Mouse (Mus musculus) limb, embryonic 14.5 days (tissue): ENCODE measurements around the gene Hira. TPM values are rescaled to one million over a fixed set of nuclear protein-coding genes. Genes with fewer than 3 reads are reported as not detected.
"Not testable (repeated sequence)": the region's sequence is repeated elsewhere in the genome, so short reads cannot be mapped to it uniquely, and the experiment has no call there.

Experiments
- ATAC-seq: fragments of 200-750 bp; cut with Nextera tagmentation; 2 replicates; pipeline ENCODE4 v1.8.0; 2017; ENCODE audit warnings: low read depth, moderate number of reproducible peaks, moderate TSS enrichment; ENCODE audit not compliant: low FRiP score
- DNase-seq: peaks from one replicate; pipeline ENCODE4 v3.0.0-alpha.2; 2015; ENCODE audit warnings: low spot score
- H3K27ac ChIP-seq: fragments of 300-500 bp; sonication (generic); replicated peaks from 2 replicates; pipeline ENCODE4 v1.5.1; 2014; ENCODE audit warnings: low read depth, mild to moderate bottlenecking, low read length, moderate library complexity, mixed read lengths
- H3K27me3 ChIP-seq: fragments of 300-500 bp; sonication (generic); 2 replicates; pipeline ENCODE4 v1.6.1; 2014; ENCODE audit warnings: low read length, mixed read lengths; ENCODE audit not compliant: control insufficient read depth, insufficient read depth
- H3K36me3 ChIP-seq: fragments of 300-500 bp; sonication (generic); 2 replicates; pipeline ENCODE4 v1.6.1; 2014; ENCODE audit warnings: mild to moderate bottlenecking, low read length, moderate library complexity, mixed read lengths; ENCODE audit not compliant: control insufficient read depth, insufficient read depth
- H3K4me1 ChIP-seq: fragments of 300-500 bp; sonication (generic); 2 replicates; pipeline ENCODE4 v1.6.1; 2014; ENCODE audit warnings: antibody characterized with exemption, low read length, mixed read lengths; ENCODE audit not compliant: control insufficient read depth, insufficient read depth
- H3K4me2 ChIP-seq: fragments of 300-500 bp; sonication (generic); replicated peaks from 2 replicates; pipeline ENCODE4 v1.6.1; 2014; ENCODE audit warnings: low read depth, mild to moderate bottlenecking, low read length, moderate library complexity; ENCODE audit not compliant: severe bottlenecking
- H3K4me3 ChIP-seq: fragments of 300-500 bp; sonication (generic); replicated peaks from 2 replicates; pipeline ENCODE4 v1.5.1; 2014; ENCODE audit warnings: low read length
- H3K9ac ChIP-seq: fragments of 300-500 bp; sonication (generic); 2 replicates; pipeline ENCODE4 v1.6.1; 2014; ENCODE audit warnings: mild to moderate bottlenecking, low read depth, low read length, moderate library complexity; ENCODE audit not compliant: severe bottlenecking
- H3K9me3 ChIP-seq: fragments of 300-500 bp; sonication (generic); 2 replicates; pipeline ENCODE4 v1.6.1; 2016; ENCODE audit warnings: low read length; ENCODE audit not compliant: control insufficient read depth
- POLR2A ChIP-seq: fragments of 200-500 bp; IDR thresholded peaks from 2 replicates; pipeline ENCODE4 v1.8.0; 2012; ENCODE audit warnings: inconsistent platforms, mild to moderate bottlenecking, moderate library complexity, borderline replicate concordance; ENCODE audit not compliant: insufficient read depth, insufficient read length; ENCODE audit errors: extremely low read depth
- WGBS: fragments of 180-500 bp; shearing (Covaris S2); extraction: QIAGEN DNeasy Blood & Tissue Kit; methylation state at CpG from one replicate; pipeline ENCODE4 v1.1.7; 2014; 5-methylcytosine and 5-hydroxymethylcytosine counted together
- polyA plus RNA-seq, 2 experiments: library from polyadenylated mRNA; depleted of rRNA in 1 of 2; stranded (reverse) in 1 of 2; unstranded in 1 of 2; fragments of >200 nt; fragmentation: Nextera tagmentation in 1 of 2; extraction: Ambion mirVana in 1 of 2; gene quantifications; 2 replicates each; pipeline versions ENCODE4 v1.2.1 to v1.2.3; 2012 to 2014

Hira gene
- polyA plus RNA-seq, 2 experiments = 14.1 to 64.0 TPM

DNA sequence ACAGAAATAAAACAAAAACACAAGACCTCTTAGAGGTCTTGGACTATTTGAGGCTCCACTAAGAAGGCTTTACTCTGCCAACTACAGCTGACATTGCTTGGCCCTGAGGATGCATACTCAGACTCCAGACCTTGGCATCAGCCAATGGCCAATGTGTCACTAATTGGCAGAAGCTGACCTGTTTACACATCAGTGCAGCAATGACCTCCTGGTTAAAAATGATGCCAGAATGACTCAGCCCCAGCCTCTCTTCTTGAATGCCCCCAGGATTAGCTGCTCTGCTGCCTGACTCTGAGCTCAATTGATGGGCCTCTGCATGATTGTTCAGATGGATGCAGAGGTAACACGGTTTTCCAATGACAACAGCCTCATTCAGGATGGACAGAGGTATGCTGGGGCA lies 16.7 kb upstream of the Hira start:
- 57% methylated on average over 1 of the region's 1 CpGs for WGBS
- Histone ChIP-seq H3K4me2 (no peak overlapping the region), H3K4me1 (no peaks in the 10 kb centered on the region), H3K9ac (no peak overlapping the region), H3K36me3 (no peaks in the 10 kb centered on the region), H3K9me3 (no peaks in the 10 kb centered on the region), H3K27ac (no peak overlapping the region), H3K4me3 (no peak overlapping the region), H3K27me3 (no peaks in the 10 kb centered on the region)
- ATAC-seq (no peak), DNase-seq (no peak)
- no peak for TF ChIP-seq POLR2A

DNA sequence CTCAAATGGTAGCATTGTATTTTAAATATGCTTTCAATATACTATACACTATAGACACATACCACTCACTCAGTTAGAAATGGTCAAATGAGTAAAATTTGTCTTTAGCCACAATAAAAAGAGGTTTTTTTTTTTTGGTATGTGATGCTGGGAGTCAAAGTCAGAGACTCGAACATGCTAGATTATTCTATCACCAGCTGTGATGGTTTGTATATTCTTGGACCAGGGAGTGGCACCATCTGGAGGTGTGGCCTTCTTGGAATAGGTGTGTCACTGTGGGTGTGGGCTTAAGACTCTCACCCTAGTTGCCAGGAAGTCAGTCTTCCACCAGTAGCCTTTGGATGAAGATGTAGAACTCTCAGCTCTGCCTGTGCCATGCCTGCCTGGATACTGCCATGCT lies 6.3 kb upstream of the Hira start:
- H3K36me3 ChIP-seq = peaks cover 33% of the 10 kb centered on the region
- ATAC-seq, H3K4me2 ChIP-seq, H3K27ac ChIP-seq, H3K9me3 ChIP-seq, H3K27me3 ChIP-seq, H3K4me1 ChIP-seq, H3K9ac ChIP-seq, H3K4me3 ChIP-seq, DNase-seq: not testable (repeated sequence)
- WGBS = 83% methylated on average over 1 of the region's 1 CpGs

DNA sequence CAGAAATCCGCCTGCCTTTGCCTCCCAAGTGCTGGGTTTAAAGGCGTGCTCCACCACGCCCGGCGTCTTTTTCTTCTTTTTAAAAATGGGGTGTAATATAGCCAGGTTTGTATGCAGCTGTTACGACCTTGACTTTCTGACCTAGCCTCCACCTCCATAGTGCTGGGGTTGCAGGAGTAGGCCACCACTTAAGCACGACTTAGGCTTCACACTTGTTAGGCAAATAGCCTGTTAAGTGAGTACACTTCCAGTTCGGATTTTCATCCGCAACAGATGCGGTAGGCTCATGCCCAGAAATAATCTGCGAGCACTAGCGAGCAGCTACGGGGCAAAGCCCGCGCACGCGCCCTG lies 771 bp upstream of the Hira start:
- no peaks in the 10 kb centered on the region; the same call in 1 of the 2 replicates for H3K4me1 ChIP-seq
- peak overlapping the region; percentile 88 for H3K9ac ChIP-seq
- ATAC-seq (no peak; the same call in 1 of the 2 replicates), DNase-seq (no peak)
- no peaks in the 10 kb centered on the region for H3K9me3 ChIP-seq
- no peaks in the 10 kb centered on the region for H3K27me3 ChIP-seq
- peak overlapping the region; percentile 87 for H3K4me3 ChIP-seq
- H3K27ac ChIP-seq = peak overlapping the region; percentile 92
- no peak; the same call in 1 of the 2 replicates for TF ChIP-seq POLR2A
- H3K4me2 ChIP-seq = peak overlapping the region; percentile 82
- peaks cover 33% of the 10 kb centered on the region for H3K36me3 ChIP-seq
- WGBS = under 1% methylated on average over 17 of the region's 17 CpGs

DNA sequence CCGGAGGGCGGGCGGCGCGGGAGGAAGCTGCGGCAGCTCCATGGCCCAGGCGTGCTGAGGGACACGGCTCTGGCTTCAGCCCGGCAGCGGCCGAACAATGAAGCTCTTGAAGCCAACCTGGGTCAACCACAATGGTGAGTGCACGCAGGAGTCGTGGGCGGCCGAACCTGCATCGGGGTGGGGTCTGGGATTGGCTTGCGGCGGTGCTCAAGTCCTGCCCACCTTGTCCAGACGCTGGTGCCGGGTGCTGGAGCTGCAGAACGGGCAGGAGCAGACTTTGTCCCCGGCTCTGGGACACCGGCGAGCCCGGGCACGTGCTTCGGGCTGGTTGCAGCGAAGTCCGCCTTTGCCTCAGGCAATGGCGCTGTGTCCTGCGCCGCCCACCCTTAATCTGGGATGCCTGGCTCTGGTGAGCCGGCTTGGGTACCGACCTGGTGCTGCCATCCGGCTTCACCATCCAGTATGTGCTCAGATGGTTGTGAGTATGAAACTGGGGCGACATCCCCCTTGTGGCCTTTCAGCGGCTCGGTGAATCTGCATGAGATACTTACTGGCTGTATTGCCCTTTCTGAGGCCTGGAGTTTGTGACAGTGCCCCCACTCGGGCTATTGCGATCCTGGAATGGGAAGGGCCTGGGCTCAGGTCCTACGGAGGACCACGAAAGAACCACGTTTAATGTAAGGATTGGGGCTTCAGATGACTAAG lies 701 bp downstream of the Hira start:
- peak overlapping the region; percentile 88 for H3K9ac ChIP-seq
- no peaks in the 10 kb centered on the region for H3K27me3 ChIP-seq
- peak overlapping the region; percentile 87 for H3K4me3 ChIP-seq
- peak; percentile 41 for DNase-seq
- under 1% methylated on average over 36 of the region's 43 CpGs for whole genome bisulfite sequencing
- H3K9me3 ChIP-seq = no peaks in the 10 kb centered on the region
- H3K36me3 ChIP-seq = peaks cover 20% of the 10 kb centered on the region
- H3K4me1 ChIP-seq = no peaks in the 10 kb centered on the region; the same call in 1 of the 2 replicates
- peak; percentile 35 for ATAC-seq
- peak overlapping the region; percentile 82 for H3K4me2 ChIP-seq
- H3K27ac ChIP-seq = peak overlapping the region; percentile 92
- 0 out of 2 replicates have a peak, but pooled peaks have one; percentile 23 for TF ChIP-seq POLR2A

DNA sequence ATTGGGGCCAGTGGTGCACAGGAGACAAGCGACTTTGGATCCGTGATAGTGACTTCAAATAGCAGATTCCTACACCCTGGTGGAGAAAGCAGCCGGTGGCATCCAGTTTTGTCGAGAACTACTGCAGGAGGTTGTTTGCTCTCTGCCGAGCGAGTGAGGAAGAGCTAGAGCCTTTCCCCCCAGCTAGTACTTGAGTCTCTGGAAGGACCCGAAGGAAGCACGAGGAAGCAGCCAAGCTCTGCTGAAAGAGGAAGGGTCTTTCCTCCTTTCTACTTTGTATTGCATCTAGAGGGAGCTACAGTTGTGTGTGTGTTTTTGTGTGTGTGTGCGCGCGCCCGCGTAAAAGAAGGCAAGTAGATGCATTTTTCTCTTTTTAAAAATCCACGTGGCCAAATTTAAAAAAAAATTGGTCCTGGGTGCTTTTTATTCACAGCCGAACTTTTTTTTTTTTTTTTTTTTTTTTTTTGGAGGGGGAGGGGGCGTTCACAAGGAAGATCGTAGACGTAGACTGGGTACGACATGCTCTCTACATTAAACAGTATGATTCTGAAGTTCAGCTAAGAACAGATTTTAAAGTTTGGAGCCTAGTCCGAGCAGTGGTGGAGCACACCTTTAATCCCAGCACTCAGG lies 1.4 kb downstream of the Hira start:
- no peaks in the 10 kb centered on the region for H3K27me3 ChIP-seq
- WGBS = 24% methylated on average over 20 of the region's 20 CpGs
- no peak for TF ChIP-seq POLR2A

More for the DNA sequence above, 1.4 kb downstream of the Hira start:
- Histone ChIP-seq H3K36me3 (peaks cover 13% of the 10 kb centered on the region), H3K4me1 (no peaks in the 10 kb centered on the region; the same call in 1 of the 2 replicates), H3K9me3 (no peaks in the 10 kb centered on the region), H3K4me2 (peak overlapping the region; percentile 82), H3K4me3 (peak overlapping the region; percentile 87), H3K9ac (peak overlapping the region; percentile 88), H3K27ac (peak overlapping the region; percentile 92)
- DNase-seq (peak; percentile 43), ATAC-seq (no peak)
